Mouse (Mus musculus) heart, postnatal 4 days (tissue): Measurements from ENCODE around the gene Rps3. TPM values are rescaled to one million over a fixed set of nuclear protein-coding genes. Genes with fewer than 3 reads are reported as not detected.
A peak's percentile ranks its signal among the peaks of the same experiment; 100 is the strongest.

Source experiments
- DNase-seq: peaks from one replicate; pipeline ENCODE4 v3.0.0; 2021
- total RNA-seq, 2 experiments: library from RNA; stranded (reverse); gene quantifications; 2 replicates each; pipeline ENCODE4 v1.2.3; 2021

Gene Rps3
- total RNA-seq, 2 experiments from 2014 or later, result 440 to 487 TPM

- peak; percentile 86 for DNase-seq
Measured at GRCm38 (mm10) chr7:99441534-99442072, 41.9 kb downstream of the Rps3 start.

GRCm38 (mm10) chr7:99438881-99439280 is 44.7 kb downstream of the Rps3 start:
- DNase-seq, result no peak

- no peak for DNase-seq
Measured at GRCm38 (mm10) chr7:99436530-99436929, 47.0 kb downstream of the Rps3 start.

GRCm38 (mm10) chr7:99434672-99435250 is 48.8 kb downstream of the Rps3 start:
- DNase-seq, result no peak

GRCm38 (mm10) chr7:99432863-99433262 is 50.7 kb downstream of the Rps3 start:
- DNase-seq, result no peak

- DNase-seq, result peak; percentile 69
Measured at GRCm38 (mm10) chr7:99432248-99432647, 51.3 kb downstream of the Rps3 start.

- DNase-seq, result no peak
Measured at GRCm38 (mm10) chr7:99430246-99430645, 53.3 kb downstream of the Rps3 start.

- peak; percentile 47 for DNase-seq
Measured at GRCm38 (mm10) chr7:99429786-99430185, 53.8 kb downstream of the Rps3 start.

GRCm38 (mm10) chr7:99428836-99429235 is 54.7 kb downstream of the Rps3 start:
- DNase-seq, result no peak

GRCm38 (mm10) chr7:99427987-99428386 is 55.6 kb downstream of the Rps3 start:
- DNase-seq, result no peak

Other genes starting within 250 kb of the Rps3 start
- gene Mogat2, start 245.1 kb downstream of the Rps3 start, total RNA-seq, result not detected
- gene Map6, start 216.3 kb downstream of the Rps3 start, total RNA-seq, result 1 to 10 TPM; 4.6 to 4.8 TPM
- gene Serpinh1, start 130.5 kb downstream of the Rps3 start, total RNA-seq, result 100 to 1,000 TPM; 557 to 601 TPM
- gene Gdpd5, start 102.3 kb downstream of the Rps3 start, total RNA-seq, result 10 to 100 TPM; 40.7 to 42.6 TPM
- gene Klhl35, start 17.7 kb downstream of the Rps3 start, total RNA-seq, result 1 to 10 TPM; 1.3 to 1.4 TPM
- 10 to 100 TPM; 31.0 to 32.5 TPM for gene Arrb1, start 51.7 kb upstream of the Rps3 start, total RNA-seq
- gene Tpbgl, start 143.4 kb upstream of the Rps3 start, total RNA-seq, result 1 to 10 TPM; 3.4 to 4.7 TPM
- gene Slco2b1, start 227.6 kb upstream of the Rps3 start, total RNA-seq, result 1 to 10 TPM; 4.0 to 4.2 TPM
- gene Olfr520, start 246.5 kb upstream of the Rps3 start, total RNA-seq, result not detected